Comparison of ENCODE assay signal across 7 mouse cellular contexts in the genomic region with DNA sequence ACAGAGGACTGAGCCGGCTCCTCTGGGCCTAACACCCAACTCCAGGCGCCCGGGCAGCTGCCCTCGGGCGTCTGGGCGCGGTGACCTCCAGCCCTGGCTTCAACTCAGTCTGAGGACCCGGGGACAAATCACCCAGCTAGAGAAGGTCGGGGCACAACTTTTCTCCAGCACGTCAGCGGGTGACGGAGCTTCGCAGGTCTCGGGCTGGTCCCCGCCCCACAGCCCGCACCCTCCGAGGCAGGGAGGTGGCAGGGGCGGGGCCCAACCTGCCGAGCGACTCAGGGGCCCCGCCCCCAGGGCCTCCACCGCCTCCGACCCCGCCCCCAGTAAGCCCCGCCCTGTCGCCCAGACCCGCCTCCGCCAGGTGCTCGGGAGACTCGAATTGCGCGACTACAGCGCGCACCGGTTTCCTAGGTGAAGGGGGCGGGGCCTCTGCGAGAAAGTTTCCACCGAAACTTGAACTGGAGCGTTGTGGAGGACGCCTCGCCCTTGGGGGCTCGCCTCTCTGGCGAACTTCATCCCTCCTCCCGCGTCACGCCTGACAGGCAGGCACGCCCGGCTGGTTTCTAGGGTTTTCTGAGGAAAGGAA. TPM values are rescaled to one million over a fixed set of nuclear protein-coding genes. Genes with fewer than 3 reads are reported as not detected.
A peak's percentile ranks its signal among the peaks of the same experiment; 100 is the strongest.
DNase-seq lines count a peak whose midpoint lies in the region; ATAC-seq lines count a peak whose summit lies in the region.

A gene (minus strand): TSS at position 278 of the 589 bp plus-strand sequence.
A gene (minus strand): TSS at position 280 of the 589 bp plus-strand sequence.

- peak; percentile 94 for ATAC-seq in embryonic facial prominence, embryonic 11.5 days (replicated peaks; ENCODE audit: insufficient number of reproducible peaks, low FRiP score, low TSS enrichment, low read depth)
- peak; percentile 88 for ATAC-seq in midbrain, embryonic 13.5 days

- DNase-seq in adrenal gland, postnatal 25 days = peak; percentile 86
- peak; percentile 91 for DNase-seq in embryonic facial prominence, embryonic 11.5 days (ENCODE audit: low spot score)
- peak; percentile 99 for DNase-seq in heart, adult 11 months
- DNase-seq in kidney, adult 11 months = peak; percentile 97
- DNase-seq in limb, embryonic 10.5 days (ENCODE audit: low spot score) = peak; percentile 93
- DNase-seq in spleen, adult 12 weeks (ENCODE audit: low spot score) = peak; percentile 59

- H3K9ac ChIP-seq in embryonic facial prominence, embryonic 11.5 days (replicated peaks; ENCODE audit: low read length) = peak within 1 kb of the TSS; percentile 56
- peak within 1 kb of the TSS; percentile 51 for H3K9ac ChIP-seq in midbrain, embryonic 13.5 days (replicated peaks)

- 0% methylated on average over 43 of the region's 48 CpGs for WGBS in embryonic facial prominence, embryonic 11.5 days
- under 1% methylated on average over 48 of the region's 48 CpGs for WGBS in limb, embryonic 10.5 days
- WGBS in midbrain, embryonic 13.5 days = under 1% methylated on average over 46 of the region's 48 CpGs

- peak within 1 kb of the TSS; percentile 86 for H3K4me2 ChIP-seq in embryonic facial prominence, embryonic 11.5 days (ENCODE audit: low read depth, low read length)
- H3K4me2 ChIP-seq in midbrain, embryonic 13.5 days (replicated peaks) = peak within 1 kb of the TSS; percentile 97

- H3K9me3 ChIP-seq in embryonic facial prominence, embryonic 11.5 days (replicated peaks; ENCODE audit: control insufficient read depth, low read length) = no peaks in the 10 kb centered on the region
- H3K9me3 ChIP-seq in limb, embryonic 10.5 days (replicated peaks) = no peaks in the 10 kb centered on the region
- no peaks in the 10 kb centered on the region for H3K9me3 ChIP-seq in midbrain, embryonic 13.5 days

- H3K36me3 ChIP-seq in embryonic facial prominence, embryonic 11.5 days (replicated peaks; ENCODE audit: control insufficient read depth, insufficient read depth, low read depth, low read length) = no peaks in the 10 kb centered on the region
- H3K36me3 ChIP-seq in limb, embryonic 10.5 days = no peaks in the 10 kb centered on the region
- H3K36me3 ChIP-seq in midbrain, embryonic 13.5 days = no peaks in the 10 kb centered on the region

- no peaks in the 10 kb centered on the region for H3K4me1 ChIP-seq in embryonic facial prominence, embryonic 11.5 days (ENCODE audit: control insufficient read depth, insufficient read depth, low read length)
- peaks cover 19% of the 10 kb centered on the region for H3K4me1 ChIP-seq in limb, embryonic 10.5 days
- H3K4me1 ChIP-seq in midbrain, embryonic 13.5 days (replicated peaks) = peaks cover 21% of the 10 kb centered on the region

- no peaks in the 10 kb centered on the region; the same call in 1 of the 2 replicates for H3K27me3 ChIP-seq in embryonic facial prominence, embryonic 11.5 days (ENCODE audit: control insufficient read depth, insufficient read depth, low read length)
- H3K27me3 ChIP-seq in limb, embryonic 10.5 days (ENCODE audit: low read depth, poor library complexity, severe bottlenecking) = peaks cover 43% of the 10 kb centered on the region
- H3K27me3 ChIP-seq in midbrain, embryonic 13.5 days = peaks cover 37% of the 10 kb centered on the region

- H3K27ac ChIP-seq in embryonic facial prominence, embryonic 11.5 days (replicated peaks; ENCODE audit: low read depth, low read length) = no peak within 1 kb of the TSS; the same call in 1 of the 2 replicates
- H3K27ac ChIP-seq in limb, embryonic 10.5 days = peak within 1 kb of the TSS; percentile 76
- no peak within 1 kb of the TSS for H3K27ac ChIP-seq in midbrain, embryonic 13.5 days

- peak within 1 kb of the TSS; percentile 49 for H3K4me3 ChIP-seq in embryonic facial prominence, embryonic 11.5 days (ENCODE audit: low read depth, low read length)
- peak within 1 kb of the TSS; percentile 65 for H3K4me3 ChIP-seq in limb, embryonic 10.5 days
- H3K4me3 ChIP-seq in midbrain, embryonic 13.5 days (replicated peaks) = peak within 1 kb of the TSS; percentile 56

RNA-seq across cellular contexts. Expression of the first gene that starts in this region (rescaled TPM):
- 1.7 and 2.9 TPM in 2 replicates for total RNA-seq in adrenal gland, postnatal 25 days (2021)
- polyA plus RNA-seq in embryonic facial prominence, embryonic 11.5 days (2014; fragmentation: Nextera tagmentation; extraction: Ambion mirVana) = 0.86 and 0.94 TPM in 2 replicates
- polyA plus RNA-seq in limb, embryonic 10.5 days (2016; fragmentation: Nextera tagmentation; extraction: Ambion mirVana) = 0.18 and 0.85 TPM in 2 replicates
- 0.14 TPM in 1 of 2 replicates, not detected in the other for polyA plus RNA-seq in midbrain, embryonic 13.5 days (2015; fragmentation: Nextera tagmentation; extraction: Ambion mirVana)

RNA-seq across cellular contexts. Expression of the second gene that starts in this region (rescaled TPM):
- total RNA-seq in adrenal gland, postnatal 25 days (2021) = 4.4 and 10.8 TPM in 2 replicates
- polyA plus RNA-seq in embryonic facial prominence, embryonic 11.5 days (2014; fragmentation: Nextera tagmentation; extraction: Ambion mirVana) = 2.0 and 3.2 TPM in 2 replicates
- polyA plus RNA-seq in limb, embryonic 10.5 days (2016; fragmentation: Nextera tagmentation; extraction: Ambion mirVana) = 0.97 and 3.1 TPM in 2 replicates
- polyA plus RNA-seq in midbrain, embryonic 13.5 days (2015; fragmentation: Nextera tagmentation; extraction: Ambion mirVana) = 0.16 TPM in 1 of 2 replicates, not detected in the other

Comparison
In these comparisons a context has a peak if more than half of its experiments do, and no peak if none do; other contexts are left out.
1. Peak in ATAC-seq, H3K4me3 ChIP-seq, H3K9ac ChIP-seq and H3K4me2 ChIP-seq in midbrain, embryonic 13.5 days; RNA of the genes that start here not detected or under 1 TPM.